Mouse (Mus musculus) kidney, postnatal 25 days (tissue): Measurements from ENCODE around the gene Icam5.
"Not testable (repeated sequence)": the region's sequence is repeated elsewhere in the genome, so short reads cannot be mapped to it uniquely, and the experiment has no call there.

ENCODE experiments used
- DNase-seq, 2 experiments: peaks; one replicate each; pipeline ENCODE4 v3.0.0; 2021; ENCODE audit warnings: mixed read lengths in 2 of 2

Gene Icam5

GRCm38 (mm10) chr9:21031896-21032351, at the start of gene Icam5:
Icam5 (plus strand) TSS chr9:21032073.
- peak in 1 of 2 experiments; percentile 60 for DNase-seq

- no peak for DNase-seq
Measured at GRCm38 (mm10) chr9:20982171-20982570, 49.7 kb upstream of the Icam5 start.

GRCm38 (mm10) chr9:20983169-20983568, 48.7 kb upstream of the Icam5 start:
- peak in 1 of 2 experiments; percentile 23 for DNase-seq

GRCm38 (mm10) chr9:20986952-20987686, 44.8 kb upstream of the Icam5 start:
- no peak for DNase-seq

GRCm38 (mm10) chr9:20987953-20988352, 43.9 kb upstream of the Icam5 start:
- DNase-seq = no peak

GRCm38 (mm10) chr9:20990861-20991260, 41.0 kb upstream of the Icam5 start:
- DNase-seq = peak; percentile 82 to 85

- no peak for DNase-seq
Measured at GRCm38 (mm10) chr9:20991587-20991986, 40.3 kb upstream of the Icam5 start.

GRCm38 (mm10) chr9:20993165-20993898, 38.5 kb upstream of the Icam5 start:
- DNase-seq = no peak

- peak; percentile 62 to 85 for DNase-seq
Measured at GRCm38 (mm10) chr9:20995069-20995468, 36.8 kb upstream of the Icam5 start.

GRCm38 (mm10) chr9:20997065-20997464, 34.8 kb upstream of the Icam5 start:
- no peak for DNase-seq

- not testable (repeated sequence) for DNase-seq
Measured at GRCm38 (mm10) chr9:20998337-20998736, 33.5 kb upstream of the Icam5 start.

- DNase-seq = peak; percentile 73 to 77
Measured at GRCm38 (mm10) chr9:21000811-21001210, 31.1 kb upstream of the Icam5 start.

- DNase-seq = no peak
Measured at GRCm38 (mm10) chr9:21001651-21002200, 30.1 kb upstream of the Icam5 start.

- DNase-seq = no peak
Measured at GRCm38 (mm10) chr9:21002270-21002626, 29.6 kb upstream of the Icam5 start.

- DNase-seq = peak; percentile 88 to 93
Measured at GRCm38 (mm10) chr9:21002627-21003551, 29.0 kb upstream of the Icam5 start, which contains the start of gene Mrpl4. Mrpl4 (plus strand) TSS chr9:21002738.

- DNase-seq = no peak
Measured at GRCm38 (mm10) chr9:21007313-21007952, 24.4 kb upstream of the Icam5 start.

- no peak for DNase-seq
Measured at GRCm38 (mm10) chr9:21008007-21008406, 23.9 kb upstream of the Icam5 start.

- DNase-seq = no peak
Measured at GRCm38 (mm10) chr9:21010362-21010761, 21.5 kb upstream of the Icam5 start.

GRCm38 (mm10) chr9:21010939-21011541, 20.8 kb upstream of the Icam5 start:
- DNase-seq = not testable (repeated sequence)

GRCm38 (mm10) chr9:21011846-21012312, 20.0 kb upstream of the Icam5 start:
- peak; percentile 51 to 73 for DNase-seq

- no peak for DNase-seq
Measured at GRCm38 (mm10) chr9:21012368-21012767, 19.5 kb upstream of the Icam5 start.
